Mouse (Mus musculus) brain, embryonic 18.5 days (tissue): ENCODE data around the gene Rab3ip.

Source experiments
- DNase-seq: peaks from one replicate; pipeline ENCODE4 v3.0.0-alpha.2; 2012; ENCODE audit warnings: low read depth, low spot score

The Rab3ip gene

GRCm38 (mm10) chr10:116957867-116958551 is 7.4 kb upstream of the Rab3ip start:
- no peak for DNase-seq

GRCm38 (mm10) chr10:116956483-116957158 is 6.1 kb upstream of the Rab3ip start:
- no peak for DNase-seq

- no peak for DNase-seq
These were observed 4.6 kb upstream of the Rab3ip start for GRCm38 (mm10) chr10:116955191-116955590.

- DNase-seq, result no peak
These were observed 317 bp upstream of the Rab3ip start for GRCm38 (mm10) chr10:116950886-116951285.

GRCm38 (mm10) chr10:116949111-116950008 is 1.2 kb downstream of the Rab3ip start:
- no peak for DNase-seq

GRCm38 (mm10) chr10:116948414-116948813 is 2.2 kb downstream of the Rab3ip start:
- DNase-seq, result no peak

GRCm38 (mm10) chr10:116944940-116945339 is 5.6 kb downstream of the Rab3ip start:
- DNase-seq, result no peak

- DNase-seq, result no peak
These were observed 6.4 kb downstream of the Rab3ip start for GRCm38 (mm10) chr10:116944144-116944543.

GRCm38 (mm10) chr10:116943025-116943424 is 7.5 kb downstream of the Rab3ip start:
- no peak for DNase-seq

GRCm38 (mm10) chr10:116935028-116935427 is 15.5 kb downstream of the Rab3ip start:
- DNase-seq, result no peak

GRCm38 (mm10) chr10:116933794-116934193 is 16.8 kb downstream of the Rab3ip start:
- no peak for DNase-seq

GRCm38 (mm10) chr10:116932418-116932817 is 18.2 kb downstream of the Rab3ip start:
- DNase-seq, result no peak

- DNase-seq, result no peak
These were observed 18.9 kb downstream of the Rab3ip start for GRCm38 (mm10) chr10:116931497-116932179.

- no peak for DNase-seq
These were observed 19.6 kb downstream of the Rab3ip start for GRCm38 (mm10) chr10:116930936-116931335.

GRCm38 (mm10) chr10:116930506-116930905 is 20.1 kb downstream of the Rab3ip start:
- DNase-seq, result no peak

GRCm38 (mm10) chr10:116928826-116929225 is 21.7 kb downstream of the Rab3ip start:
- no peak for DNase-seq

GRCm38 (mm10) chr10:116926428-116927113 is 24.0 kb downstream of the Rab3ip start:
- no peak for DNase-seq

- no peak for DNase-seq
These were observed 26.7 kb downstream of the Rab3ip start for GRCm38 (mm10) chr10:116923651-116924495.

- DNase-seq, result no peak
These were observed 28.4 kb downstream of the Rab3ip start for GRCm38 (mm10) chr10:116922161-116922560.

- DNase-seq, result no peak
These were observed 29.2 kb downstream of the Rab3ip start for GRCm38 (mm10) chr10:116921416-116921815.
